Mouse (Mus musculus) megakaryocyte, embryonic 14.5 days (primary cell): ENCODE measurements around the gene Sgsm2.

Experiments used
- FLI1 ChIP-seq: IDR thresholded peaks from 2 replicates; pipeline ENCODE4 v1.6.1; 2012; ENCODE audit warnings: low read length, inconsistent platforms, mixed read lengths
- GATA1 ChIP-seq: IDR thresholded peaks from 3 replicates; pipeline ENCODE4 v1.6.1; 2012; ENCODE audit warnings: mixed read lengths, low read length, inconsistent platforms, borderline replicate concordance

- TF ChIP-seq FLI1 (no peak), GATA1 (no peak)
These were observed 59.0 kb downstream of the Sgsm2 start for GRCm38 (mm10) chr11:74837694-74838431.
